Mouse (Mus musculus) MN1 (cell line): ENCODE measurements around the gene Tbc1d30.
"Not testable (repeated sequence)": the region's sequence is repeated elsewhere in the genome, so short reads cannot be mapped to it uniquely, and the experiment has no call there.

Source experiments
- DNase-seq: peaks from one replicate; pipeline ENCODE4 v3.0.0-alpha.2; 2016; ENCODE audit warnings: low spot score

Tbc1d30 gene

GRCm38 (mm10) chr10:121364801-121365564, 13.9 kb upstream of the Tbc1d30 start, which contains the start of gene Gns:
TSS of gene Gns (plus strand) at chr10:121365090.
- DNase-seq, result peak; percentile 98

- DNase-seq, result no peak
These were observed 13.2 kb upstream of the Tbc1d30 start for GRCm38 (mm10) chr10:121364306-121364705.

GRCm38 (mm10) chr10:121363201-121363600, 12.1 kb upstream of the Tbc1d30 start:
- no peak for DNase-seq

DNA sequence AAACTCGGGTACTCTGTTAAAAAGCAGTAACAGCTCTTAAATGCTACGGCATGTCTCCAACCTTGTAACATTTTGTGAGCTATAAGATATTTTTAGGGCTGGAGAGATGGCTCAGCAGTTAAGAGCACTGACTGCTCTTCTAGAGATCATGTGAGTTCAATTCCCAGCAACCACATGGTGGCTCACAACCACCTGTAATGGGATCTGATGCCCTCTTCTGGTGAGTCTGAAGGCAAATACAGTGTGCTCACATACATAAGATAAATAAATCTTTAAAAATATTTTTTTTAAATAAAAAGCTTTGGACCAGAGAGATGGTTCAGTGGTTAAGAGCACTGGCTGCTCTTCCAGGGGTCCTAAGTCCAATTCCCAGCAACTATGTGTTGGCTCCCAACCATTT, 9.3 kb upstream of the Tbc1d30 start:
- DNase-seq, result no peak

DNA sequence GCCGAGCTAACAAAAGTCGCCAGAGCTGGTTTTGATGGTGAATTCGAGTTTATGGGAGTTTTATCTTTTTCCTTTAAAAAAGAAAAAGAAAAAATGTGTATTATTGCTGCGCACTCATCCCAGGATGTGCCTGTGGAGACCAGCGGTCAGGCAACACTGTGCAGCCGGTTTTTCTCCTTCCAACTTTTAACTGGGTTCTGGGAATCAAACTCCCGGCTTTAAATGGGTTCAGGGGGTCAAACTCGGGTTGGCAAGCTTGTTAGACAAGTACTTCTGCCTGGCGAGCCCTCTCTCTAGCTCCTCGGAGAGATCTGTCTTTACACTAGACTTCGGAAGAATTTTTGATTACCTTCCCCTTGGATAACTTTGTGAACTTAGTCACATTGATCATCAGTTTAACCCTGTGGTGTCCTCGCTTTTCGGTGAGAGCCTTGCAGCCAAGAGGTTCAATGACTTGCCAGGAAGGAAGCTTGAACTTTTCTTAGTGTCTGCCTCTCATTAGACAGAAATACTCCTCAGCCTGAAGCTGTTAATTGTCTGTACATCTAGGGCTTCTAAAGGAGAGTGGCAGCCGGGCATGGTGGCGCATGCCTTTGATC, 713 bp upstream of the Tbc1d30 start:
- DNase-seq, result no peak

GRCm38 (mm10) chr10:121350357-121351065, 567 bp downstream of the Tbc1d30 start:
- DNase-seq, result no peak

- DNase-seq, result no peak
These were observed 1.8 kb downstream of the Tbc1d30 start for GRCm38 (mm10) chr10:121349244-121349643.

DNA sequence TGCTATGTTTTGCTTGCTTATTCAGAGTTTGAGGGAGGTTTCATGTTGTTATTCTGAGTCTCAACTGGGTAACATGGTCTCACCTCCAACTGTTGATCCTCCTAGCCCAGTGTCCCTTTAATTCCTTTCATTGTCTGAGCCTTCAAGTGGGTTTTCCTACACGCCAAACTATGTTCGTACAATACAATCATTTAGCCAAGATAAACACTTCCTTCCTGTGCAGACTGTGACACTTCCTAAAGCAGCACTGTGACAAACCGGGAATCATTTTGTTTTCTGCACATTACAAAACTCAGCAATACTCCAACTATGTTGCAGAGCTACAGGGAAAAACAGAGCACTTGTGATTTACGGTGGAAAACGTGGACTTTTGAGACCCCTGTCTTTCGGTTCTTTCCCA, 7.2 kb downstream of the Tbc1d30 start:
- DNase-seq, result no peak

GRCm38 (mm10) chr10:121342260-121342659, 8.8 kb downstream of the Tbc1d30 start:
- no peak for DNase-seq

DNA sequence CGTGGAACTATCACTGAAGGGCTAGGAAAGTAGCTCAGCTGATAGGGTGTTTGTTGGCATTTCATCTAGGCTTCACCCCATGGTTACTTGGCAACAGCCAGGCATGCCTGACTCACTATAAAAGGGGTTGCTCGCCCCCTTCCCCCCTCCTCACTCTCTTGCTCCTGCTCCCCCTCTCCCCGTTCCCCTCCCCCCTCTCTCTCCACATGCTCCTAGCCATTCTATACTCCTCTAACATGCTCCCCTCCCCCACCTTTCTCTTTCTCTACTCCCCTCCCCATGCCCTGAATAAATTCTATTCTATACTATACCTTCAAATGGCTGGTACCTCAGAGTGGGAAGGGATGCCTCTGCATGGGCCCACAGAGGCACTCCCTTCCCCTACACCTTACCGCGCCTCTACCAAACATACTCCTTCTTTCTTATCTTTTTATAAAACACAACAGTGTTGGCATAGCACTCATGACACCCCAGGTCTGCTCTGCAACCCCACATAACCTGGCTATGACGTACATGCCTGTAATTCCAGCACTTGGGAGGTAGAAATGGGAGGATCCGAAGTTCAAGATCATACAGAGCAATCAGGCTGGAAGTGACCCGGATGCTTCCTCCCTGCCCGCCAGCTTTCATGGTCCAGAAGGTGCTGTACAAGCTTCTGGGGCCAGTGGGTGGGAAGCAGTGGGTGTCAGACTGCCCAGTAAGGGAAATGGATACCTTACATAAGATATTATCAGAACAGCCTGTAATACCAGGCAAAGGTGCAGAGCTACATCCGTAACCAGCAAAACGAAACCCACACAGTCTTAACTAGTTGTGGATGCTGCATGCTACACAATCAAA, 10.1 kb downstream of the Tbc1d30 start:
- DNase-seq, result no peak

DNA sequence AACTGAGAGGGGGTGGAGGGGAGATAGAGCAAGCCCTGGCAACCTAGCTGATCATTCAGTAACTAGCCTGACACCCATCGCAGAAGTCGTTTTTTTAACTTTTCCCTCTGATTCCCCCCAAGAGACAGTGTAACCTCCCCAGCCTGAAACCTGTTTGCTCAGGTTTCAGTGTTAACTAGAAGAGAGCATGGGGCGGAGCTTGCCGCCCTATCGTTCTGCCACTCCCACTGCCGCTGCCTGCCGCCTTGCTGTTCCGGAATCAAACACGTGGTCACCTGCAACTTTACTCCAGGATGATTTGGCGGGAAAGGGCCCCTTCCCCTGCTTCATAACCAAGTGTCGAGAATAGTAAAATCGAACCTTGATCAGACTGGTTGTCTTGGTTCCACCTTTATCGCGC, 14.5 kb downstream of the Tbc1d30 start:
- not testable (repeated sequence) for DNase-seq

- DNase-seq, result no peak
These were observed 16.5 kb downstream of the Tbc1d30 start for GRCm38 (mm10) chr10:121334576-121334975.

GRCm38 (mm10) chr10:121330940-121331339, 20.1 kb downstream of the Tbc1d30 start:
- DNase-seq, result peak; percentile 44

DNA sequence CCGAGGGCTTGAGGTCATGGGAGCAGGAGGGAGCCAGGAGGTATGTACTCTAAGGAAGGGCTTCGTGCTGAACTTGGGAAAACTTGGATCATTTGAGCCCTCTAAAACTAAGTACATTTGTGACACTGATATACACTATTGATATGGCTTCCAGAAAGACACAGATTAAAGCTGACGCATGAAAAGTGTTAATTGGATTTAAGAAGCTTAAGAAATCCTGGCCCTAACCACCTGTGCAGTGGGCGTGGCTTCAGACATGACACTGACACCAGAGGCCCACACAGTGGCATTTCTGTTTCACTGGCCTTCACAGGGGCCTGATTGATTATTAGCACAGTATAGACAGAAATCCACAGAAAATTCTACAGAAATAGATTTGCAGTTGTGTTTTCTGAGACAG, 21.5 kb downstream of the Tbc1d30 start:
- DNase-seq, result no peak

DNA sequence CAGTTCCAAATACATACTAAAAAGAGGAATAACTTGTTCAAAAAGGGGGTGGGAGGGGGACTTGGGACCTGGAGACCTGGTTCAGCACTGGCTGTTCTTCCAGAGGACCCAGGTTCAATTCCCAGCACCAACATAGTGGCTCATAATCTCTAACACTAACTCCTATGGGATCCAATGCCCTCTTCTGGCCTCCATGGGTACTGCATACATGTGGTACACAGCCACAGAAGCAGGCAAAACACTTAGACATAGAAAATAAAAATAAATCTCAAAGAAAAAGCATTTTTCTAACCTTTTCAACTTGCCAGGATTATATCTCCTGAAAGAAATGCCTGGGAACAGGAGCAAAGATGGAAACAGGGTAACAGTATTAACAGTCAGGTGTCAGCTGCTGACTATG, 24.9 kb downstream of the Tbc1d30 start:
- DNase-seq, result no peak

DNA sequence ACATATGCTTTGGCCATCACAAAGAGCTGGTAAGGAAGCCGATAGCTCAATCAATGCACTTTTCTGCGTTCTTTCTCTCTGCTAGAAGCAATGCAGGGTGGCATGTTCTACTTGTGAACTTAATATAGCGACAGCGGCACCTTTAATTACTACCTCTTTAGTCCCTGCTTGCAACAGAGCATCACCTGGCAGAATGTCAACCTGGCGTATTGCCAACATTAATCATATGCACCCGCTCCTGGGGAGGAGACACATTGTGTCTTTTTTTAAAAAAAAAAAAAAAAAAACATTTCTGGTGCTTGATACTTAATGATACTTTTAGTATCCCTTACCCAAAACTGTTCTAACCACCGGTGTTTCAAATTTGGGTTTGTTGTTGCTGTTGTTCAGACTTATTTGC, 27.6 kb downstream of the Tbc1d30 start:
- DNase-seq, result peak; percentile 21

DNA sequence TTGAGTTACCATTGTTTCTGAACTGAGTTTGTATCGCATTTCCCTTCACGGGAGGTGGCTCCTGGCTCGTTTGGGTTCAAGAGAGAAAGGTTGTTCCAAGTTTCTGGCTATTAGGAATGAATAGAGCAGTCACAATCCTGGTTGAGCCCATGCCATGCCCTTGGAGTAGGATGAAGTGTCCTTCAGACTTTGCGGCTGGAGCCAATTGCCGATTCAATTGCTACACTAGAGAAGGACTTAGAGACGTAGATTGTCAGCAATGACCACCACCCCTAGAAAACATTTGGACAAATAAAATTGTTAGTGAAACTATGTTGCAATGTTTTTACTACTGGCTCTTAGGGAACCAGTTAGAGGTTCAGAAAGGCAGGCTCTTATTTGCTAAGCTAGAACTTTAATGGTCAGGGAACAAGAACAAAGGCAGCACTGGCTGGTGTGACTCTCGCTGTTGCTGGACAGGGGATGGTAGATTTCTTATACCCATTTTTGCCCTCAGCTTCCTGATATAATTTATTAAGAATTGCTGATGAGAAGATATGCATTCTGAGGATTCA, 32.6 kb downstream of the Tbc1d30 start:
- DNase-seq, result no peak

DNA sequence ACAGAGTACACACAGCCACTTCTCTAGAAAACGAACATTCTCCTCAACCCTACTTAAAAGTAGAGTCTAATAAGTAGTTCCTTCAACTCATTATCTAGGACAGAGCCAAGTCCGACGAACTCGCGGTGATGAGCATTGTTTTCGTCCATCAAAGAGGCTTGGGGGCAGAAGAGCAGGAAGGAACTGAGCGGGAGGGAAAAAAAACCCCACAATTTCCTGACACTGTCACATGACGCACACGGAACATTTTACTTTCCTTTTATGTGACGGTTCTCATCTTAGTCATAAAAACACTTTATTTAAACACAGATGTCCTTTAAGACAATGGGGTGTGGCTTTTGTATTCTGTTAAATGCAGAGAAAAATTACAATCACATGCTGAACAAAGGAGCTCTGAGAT, 34.7 kb downstream of the Tbc1d30 start:
- no peak for DNase-seq

DNA sequence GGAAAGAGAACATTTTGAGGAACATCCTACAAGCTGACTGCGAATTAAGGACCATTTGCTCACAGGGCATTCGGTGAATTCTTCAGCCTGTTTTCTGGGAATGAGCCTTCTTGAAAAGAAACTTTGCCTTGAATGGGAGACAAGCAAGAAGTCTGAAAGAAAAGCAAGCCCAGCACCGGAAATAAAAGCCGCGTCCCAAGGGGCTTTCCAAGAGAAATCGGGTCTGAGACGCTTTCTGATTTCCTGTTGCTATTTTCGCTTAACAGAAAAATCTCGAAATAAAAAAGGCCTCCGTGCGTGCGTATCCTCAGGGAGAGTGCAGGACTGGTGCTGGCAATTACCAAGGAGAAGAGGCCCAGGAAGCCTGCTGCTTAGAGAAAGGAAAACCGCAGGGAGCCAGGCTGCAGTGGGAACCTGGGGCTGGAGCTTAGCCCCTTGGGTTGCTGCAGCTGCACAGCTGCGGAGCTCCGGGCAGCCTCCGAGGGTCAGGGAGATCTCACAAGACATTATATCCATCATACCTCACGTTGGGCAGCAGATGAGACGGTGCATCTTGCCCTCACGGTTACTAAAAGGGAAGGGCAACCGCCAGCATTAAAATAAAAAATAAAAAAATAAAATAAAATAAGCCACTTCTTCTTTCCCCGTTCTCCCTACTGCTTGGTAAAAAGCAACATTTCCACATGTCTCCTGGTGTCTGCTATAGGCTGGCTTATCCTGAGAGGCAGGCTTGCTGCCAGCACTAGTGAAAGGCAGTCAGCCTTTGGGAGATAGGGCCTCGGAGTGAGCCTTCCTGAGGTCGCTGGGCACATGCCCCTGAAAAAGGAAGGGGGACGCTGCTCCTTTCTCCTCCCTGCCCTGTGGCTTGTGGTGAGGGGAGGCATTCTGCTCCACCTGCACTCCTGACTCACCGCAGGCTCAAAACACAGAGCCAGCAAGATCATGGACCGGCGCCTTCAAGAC, 35.5 kb downstream of the Tbc1d30 start:
- DNase-seq, result no peak

- DNase-seq, result no peak
These were observed 36.9 kb downstream of the Tbc1d30 start for GRCm38 (mm10) chr10:121314186-121314585.

DNA sequence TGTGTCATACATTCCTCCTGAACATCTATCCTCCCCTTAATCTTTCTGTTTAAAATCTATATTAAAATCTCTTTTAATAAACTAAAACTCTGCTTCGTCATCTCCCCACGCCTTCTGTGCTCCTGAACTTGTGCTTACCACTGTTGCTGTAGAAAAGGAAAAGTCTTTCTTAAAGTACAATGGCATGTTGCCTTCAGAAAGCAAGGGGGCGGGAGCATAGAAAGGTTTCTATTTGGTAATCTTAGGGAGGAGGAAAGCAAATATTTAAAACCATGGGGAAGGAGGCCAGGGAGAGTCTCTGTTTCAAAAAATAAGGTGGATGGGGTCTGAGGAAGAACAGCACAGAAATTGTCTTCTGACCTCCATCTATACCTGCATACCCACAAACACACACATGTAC, 38.0 kb downstream of the Tbc1d30 start:
- no peak for DNase-seq
